Mouse (Mus musculus): ENCODE measurements around the gene Fig4. TPM values are rescaled to one million over a fixed set of nuclear protein-coding genes. Genes with fewer than 3 reads are reported as not detected.

Gene Fig4
- polyA plus RNA-seq, 1 experiment from 2014 or later = 16.9 TPM

GRCm38 (mm10) chr10:41235159-41235558 is 67.9 kb downstream of the Fig4 start:
- Histone ChIP-seq H3K9me3 (ENCODE audit: control insufficient read depth, low read length) (no peaks in the 10 kb centered on the region), H3K36me3 (ENCODE audit: control insufficient read depth, insufficient read depth, low read length) (no peaks in the 10 kb centered on the region), H3K4me3 (ENCODE audit: low read length) (no peak overlapping the region), H3K4me2 (ENCODE audit: low read depth, low read length) (no peak overlapping the region), H3K27ac (ENCODE audit: low read length) (no peak overlapping the region), H3K9ac (ENCODE audit: low read length) (no peak overlapping the region), H3K4me1 (replicated peaks; ENCODE audit: control insufficient read depth, insufficient read depth, low read length) (no peaks in the 10 kb centered on the region), H3K27me3 (ENCODE audit: control insufficient read depth, insufficient read depth, low read depth, low read length) (no peaks in the 10 kb centered on the region)
- no peak for ATAC-seq (ENCODE audit: low read depth)
- WGBS = 76% methylated on average over 2 of the region's 2 CpGs

GRCm38 (mm10) chr10:41234552-41234951 is 68.5 kb downstream of the Fig4 start:
- 71% methylated on average over 9 of the region's 9 CpGs for WGBS
- Histone ChIP-seq H3K4me1 (replicated peaks; ENCODE audit: control insufficient read depth, insufficient read depth, low read length) (no peaks in the 10 kb centered on the region), H3K9me3 (ENCODE audit: control insufficient read depth, low read length) (no peaks in the 10 kb centered on the region), H3K27ac (ENCODE audit: low read length) (no peak overlapping the region), H3K4me2 (ENCODE audit: low read depth, low read length) (no peak overlapping the region), H3K27me3 (ENCODE audit: control insufficient read depth, insufficient read depth, low read depth, low read length) (no peaks in the 10 kb centered on the region), H3K36me3 (ENCODE audit: control insufficient read depth, insufficient read depth, low read length) (no peaks in the 10 kb centered on the region), H3K4me3 (ENCODE audit: low read length) (no peak overlapping the region), H3K9ac (ENCODE audit: low read length) (no peak overlapping the region)
- no peak for ATAC-seq (ENCODE audit: low read depth)

GRCm38 (mm10) chr10:41233140-41233539 is 69.9 kb downstream of the Fig4 start:
- no peaks in the 10 kb centered on the region for H3K9me3 ChIP-seq (ENCODE audit: control insufficient read depth, low read length)
- no peak for ATAC-seq (ENCODE audit: low read depth)
- no peaks in the 10 kb centered on the region for H3K4me1 ChIP-seq (replicated peaks; ENCODE audit: control insufficient read depth, insufficient read depth, low read length)

GRCm38 (mm10) chr10:41231163-41231835 is 71.8 kb downstream of the Fig4 start:
- no peaks in the 10 kb centered on the region for H3K9me3 ChIP-seq (ENCODE audit: control insufficient read depth, low read length)
- no peak overlapping the region for H3K4me3 ChIP-seq (ENCODE audit: low read length)
- H3K27me3 ChIP-seq (ENCODE audit: control insufficient read depth, insufficient read depth, low read depth, low read length) = no peaks in the 10 kb centered on the region
- H3K36me3 ChIP-seq (ENCODE audit: control insufficient read depth, insufficient read depth, low read length) = no peaks in the 10 kb centered on the region
- H3K4me1 ChIP-seq (replicated peaks; ENCODE audit: control insufficient read depth, insufficient read depth, low read length) = no peaks in the 10 kb centered on the region
- WGBS = 82% methylated on average over 6 of the region's 6 CpGs
- H3K9ac ChIP-seq (ENCODE audit: low read length) = no peak overlapping the region
- H3K27ac ChIP-seq (ENCODE audit: low read length) = no peak overlapping the region
- ATAC-seq (ENCODE audit: low read depth) = no peak
- H3K4me2 ChIP-seq (ENCODE audit: low read depth, low read length) = no peak overlapping the region

More at GRCm38 (mm10) chr10:41233140-41233539, 69.9 kb downstream of the Fig4 start:
- 74% methylated on average over 6 of the region's 6 CpGs for WGBS
- no peak overlapping the region for H3K9ac ChIP-seq (ENCODE audit: low read length)
- H3K36me3 ChIP-seq (ENCODE audit: control insufficient read depth, insufficient read depth, low read length) = no peaks in the 10 kb centered on the region
- H3K4me3 ChIP-seq (ENCODE audit: low read length) = no peak overlapping the region
- H3K27me3 ChIP-seq (ENCODE audit: control insufficient read depth, insufficient read depth, low read depth, low read length) = no peaks in the 10 kb centered on the region
- H3K27ac ChIP-seq (ENCODE audit: low read length) = no peak overlapping the region
- no peak overlapping the region for H3K4me2 ChIP-seq (ENCODE audit: low read depth, low read length)

- H3K9ac ChIP-seq (ENCODE audit: low read length) = no peak overlapping the region
- H3K27me3 ChIP-seq (ENCODE audit: control insufficient read depth, insufficient read depth, low read depth, low read length) = no peaks in the 10 kb centered on the region
- no peaks in the 10 kb centered on the region for H3K9me3 ChIP-seq (ENCODE audit: control insufficient read depth, low read length)
- no peak overlapping the region for H3K4me2 ChIP-seq (ENCODE audit: low read depth, low read length)
- H3K4me3 ChIP-seq (ENCODE audit: low read length) = no peak overlapping the region
- 85% methylated on average over 7 of the region's 7 CpGs for WGBS
- no peaks in the 10 kb centered on the region for H3K36me3 ChIP-seq (ENCODE audit: control insufficient read depth, insufficient read depth, low read length)
- no peak for ATAC-seq (ENCODE audit: low read depth)
- no peaks in the 10 kb centered on the region for H3K4me1 ChIP-seq (replicated peaks; ENCODE audit: control insufficient read depth, insufficient read depth, low read length)
- no peak overlapping the region for H3K27ac ChIP-seq (ENCODE audit: low read length)
Observed at GRCm38 (mm10) chr10:41227626-41228025, 75.4 kb downstream of the Fig4 start.

- H3K4me3 ChIP-seq (ENCODE audit: low read length) = no peak overlapping the region
- H3K27ac ChIP-seq (ENCODE audit: low read length) = no peak overlapping the region
- ATAC-seq (ENCODE audit: low read depth) = no peak
- 67% methylated on average over 4 of the region's 4 CpGs for WGBS
- no peaks in the 10 kb centered on the region for H3K9me3 ChIP-seq (ENCODE audit: control insufficient read depth, low read length)
- no peak overlapping the region for H3K9ac ChIP-seq (ENCODE audit: low read length)
- H3K4me1 ChIP-seq (replicated peaks; ENCODE audit: control insufficient read depth, insufficient read depth, low read length) = no peaks in the 10 kb centered on the region
- no peaks in the 10 kb centered on the region for H3K36me3 ChIP-seq (ENCODE audit: control insufficient read depth, insufficient read depth, low read length)
- H3K4me2 ChIP-seq (ENCODE audit: low read depth, low read length) = no peak overlapping the region
- no peaks in the 10 kb centered on the region for H3K27me3 ChIP-seq (ENCODE audit: control insufficient read depth, insufficient read depth, low read depth, low read length)
Observed at GRCm38 (mm10) chr10:41223499-41223898, 79.6 kb downstream of the Fig4 start.

GRCm38 (mm10) chr10:41221204-41221603 is 81.9 kb downstream of the Fig4 start:
- H3K4me1 ChIP-seq (replicated peaks; ENCODE audit: control insufficient read depth, insufficient read depth, low read length) = no peaks in the 10 kb centered on the region
- no peaks in the 10 kb centered on the region for H3K36me3 ChIP-seq (ENCODE audit: control insufficient read depth, insufficient read depth, low read length)
- ATAC-seq (ENCODE audit: low read depth) = no peak
- H3K27ac ChIP-seq (ENCODE audit: low read length) = no peak overlapping the region
- no peak overlapping the region for H3K9ac ChIP-seq (ENCODE audit: low read length)
- WGBS = 61% methylated on average over 4 of the region's 4 CpGs
- no peaks in the 10 kb centered on the region for H3K9me3 ChIP-seq (ENCODE audit: control insufficient read depth, low read length)
- no peak overlapping the region for H3K4me3 ChIP-seq (ENCODE audit: low read length)
- H3K4me2 ChIP-seq (ENCODE audit: low read depth, low read length) = no peak overlapping the region
- H3K27me3 ChIP-seq (ENCODE audit: control insufficient read depth, insufficient read depth, low read depth, low read length) = no peaks in the 10 kb centered on the region

GRCm38 (mm10) chr10:41218897-41219296 is 84.2 kb downstream of the Fig4 start:
- no peaks in the 10 kb centered on the region for H3K27me3 ChIP-seq (ENCODE audit: control insufficient read depth, insufficient read depth, low read depth, low read length)
- no peak overlapping the region for H3K4me3 ChIP-seq (ENCODE audit: low read length)
- H3K4me1 ChIP-seq (replicated peaks; ENCODE audit: control insufficient read depth, insufficient read depth, low read length) = no peaks in the 10 kb centered on the region
- H3K4me2 ChIP-seq (ENCODE audit: low read depth, low read length) = no peak overlapping the region
- no peak for ATAC-seq (ENCODE audit: low read depth)
- no peak overlapping the region for H3K27ac ChIP-seq (ENCODE audit: low read length)
- no peak overlapping the region for H3K9ac ChIP-seq (ENCODE audit: low read length)
- 79% methylated on average over 10 of the region's 10 CpGs for WGBS
- no peaks in the 10 kb centered on the region for H3K36me3 ChIP-seq (ENCODE audit: control insufficient read depth, insufficient read depth, low read length)
- no peaks in the 10 kb centered on the region for H3K9me3 ChIP-seq (ENCODE audit: control insufficient read depth, low read length)

- no peak for ATAC-seq (ENCODE audit: low read depth)
- Histone ChIP-seq H3K36me3 (ENCODE audit: control insufficient read depth, insufficient read depth, low read length) (no peaks in the 10 kb centered on the region), H3K4me1 (replicated peaks; ENCODE audit: control insufficient read depth, insufficient read depth, low read length) (0 out of 2 replicates have a peak, but pooled peaks cover 2% of the 10 kb centered on the region), H3K9ac (ENCODE audit: low read length) (no peak overlapping the region), H3K27ac (ENCODE audit: low read length) (no peak overlapping the region), H3K27me3 (ENCODE audit: control insufficient read depth, insufficient read depth, low read depth, low read length) (no peaks in the 10 kb centered on the region), H3K9me3 (ENCODE audit: control insufficient read depth, low read length) (no peaks in the 10 kb centered on the region), H3K4me2 (ENCODE audit: low read depth, low read length) (no peak overlapping the region), H3K4me3 (ENCODE audit: low read length) (no peak overlapping the region)
- WGBS = 81% methylated on average over 3 of the region's 3 CpGs
Observed at GRCm38 (mm10) chr10:41214083-41214482, 89.0 kb downstream of the Fig4 start.
